Mouse (Mus musculus): ENCODE results near the gene Cpsf4l. TPM values are rescaled to one million over a fixed set of nuclear protein-coding genes. Genes with fewer than 3 reads are reported as not detected.
"Not testable (repeated sequence)": the region's sequence is repeated elsewhere in the genome, so short reads cannot be mapped to it uniquely, and the experiment has no call there.

Cpsf4l gene
- total RNA-seq, 2 experiments from 2014 or later: 0.20 TPM; not detected in 1

- DNase-seq: peak in 1 of 2 experiments; percentile 18
- intact Hi-C loops (cut with DNase I): no loop called here
Measured at GRCm38 (mm10) chr11:113673614-113674013, 36.2 kb downstream of the Cpsf4l start.

GRCm38 (mm10) chr11:113669711-113670110 is 40.1 kb downstream of the Cpsf4l start:
- intact Hi-C loops (cut with DNase I): no loop called here
- no peak for DNase-seq

- intact Hi-C loops (cut with DNase I): no loop called here
- no peak for DNase-seq
Measured at GRCm38 (mm10) chr11:113668857-113669256, 41.0 kb downstream of the Cpsf4l start.

- no peak for DNase-seq
- intact Hi-C loops (cut with DNase I): no loop called here
Measured at GRCm38 (mm10) chr11:113667704-113668103, 42.1 kb downstream of the Cpsf4l start.

- intact Hi-C loops (cut with DNase I): no loop called here
- no peak for DNase-seq
Measured at GRCm38 (mm10) chr11:113667122-113667521, 42.7 kb downstream of the Cpsf4l start.

GRCm38 (mm10) chr11:113666648-113667047 is 43.2 kb downstream of the Cpsf4l start:
- intact Hi-C loops (cut with DNase I): no loop called here

GRCm38 (mm10) chr11:113666205-113666604 is 43.6 kb downstream of the Cpsf4l start:
- DNase-seq: no peak
- intact Hi-C loops (cut with DNase I): no loop called here

More at GRCm38 (mm10) chr11:113666648-113667047, 43.2 kb downstream of the Cpsf4l start:
- no peak for DNase-seq

GRCm38 (mm10) chr11:113664279-113664678 is 45.5 kb downstream of the Cpsf4l start:
- DNase-seq: no peak
- intact Hi-C loops (cut with DNase I): no loop called here

GRCm38 (mm10) chr11:113661835-113662351 is 47.9 kb downstream of the Cpsf4l start:
- DNase-seq: no peak
- intact Hi-C loops (cut with DNase I): no loop called here

GRCm38 (mm10) chr11:113660940-113661339 is 48.9 kb downstream of the Cpsf4l start:
- intact Hi-C loops (cut with DNase I): no loop called here
- no peak for DNase-seq

GRCm38 (mm10) chr11:113660213-113660612 is 49.6 kb downstream of the Cpsf4l start:
- DNase-seq; intact Hi-C loops (cut with DNase I): not testable (repeated sequence)

- intact Hi-C loops (cut with DNase I): no loop called here
- DNase-seq: no peak
Measured at GRCm38 (mm10) chr11:113658763-113659162, 51.1 kb downstream of the Cpsf4l start.

GRCm38 (mm10) chr11:113658319-113658718 is 51.5 kb downstream of the Cpsf4l start:
- DNase-seq: no peak
- intact Hi-C loops (cut with DNase I): no loop called here

GRCm38 (mm10) chr11:113657221-113657620 is 52.6 kb downstream of the Cpsf4l start:
- intact Hi-C loops (cut with DNase I): no loop called here
- no peak for DNase-seq

GRCm38 (mm10) chr11:113656511-113656932 is 53.3 kb downstream of the Cpsf4l start:
- intact Hi-C loops (cut with DNase I): no loop called here
- DNase-seq: no peak

GRCm38 (mm10) chr11:113654561-113655270 is 55.1 kb downstream of the Cpsf4l start:
- intact Hi-C loops (cut with DNase I): no loop called here
- no peak for DNase-seq

GRCm38 (mm10) chr11:113654105-113654504 is 55.7 kb downstream of the Cpsf4l start:
- DNase-seq: no peak

GRCm38 (mm10) chr11:113652516-113652915 is 57.3 kb downstream of the Cpsf4l start:
- intact Hi-C loops (cut with DNase I): no loop called here
- no peak for DNase-seq

More at GRCm38 (mm10) chr11:113654105-113654504, 55.7 kb downstream of the Cpsf4l start:
- intact Hi-C loops (cut with DNase I): no loop called here

- intact Hi-C loops (cut with DNase I): loop anchor here (2.0 kb wide), 1 partner anchor 31 kb away; no protein-coding TSS in a partner anchor
- peak; percentile 33 to 48 for DNase-seq
Measured at GRCm38 (mm10) chr11:113651907-113652273, 57.9 kb downstream of the Cpsf4l start.

- no peak for DNase-seq
- intact Hi-C loops (cut with DNase I): loop anchor here (2.0 kb wide), 1 partner anchor 31 kb away; no protein-coding TSS in a partner anchor
Measured at GRCm38 (mm10) chr11:113651206-113651906, 58.5 kb downstream of the Cpsf4l start.

All from heart, postnatal 14 days (tissue).